Mouse (Mus musculus): ENCODE results near the gene Tle3. TPM values are rescaled to one million over a fixed set of nuclear protein-coding genes. Genes with fewer than 3 reads are reported as not detected.

Gene Tle3
- 100 to 1,000 TPM; 105 to 116 TPM for total RNA-seq (2021)
- long read RNA-seq, experiment 1, partial matches to known transcripts = 13 of 18 reads
- long read RNA-seq, experiment 1, other reads (novel, unspliced or antisense) = 5 of 18 reads
- long read RNA-seq, experiment 2, partial matches to known transcripts = 22 of 39 reads
- long read RNA-seq, experiment 2, other reads (novel, unspliced or antisense) = 17 of 39 reads

- DNase-seq (ENCODE audit: low spot score in 2 of 2) = peak; percentile 95 to 97
Observed at GRCm38 (mm10) chr9:61371755-61372509, at the start of gene Tle3. Gene Tle3 (plus strand): TSS chr9:61372366.

GRCm38 (mm10) chr9:61323221-61323620 lies 48.9 kb upstream of the Tle3 start:
- no peak for DNase-seq (ENCODE audit: low spot score in 2 of 2)

GRCm38 (mm10) chr9:61323879-61324278 lies 48.3 kb upstream of the Tle3 start:
- DNase-seq (ENCODE audit: low spot score in 2 of 2) = no peak

- DNase-seq (ENCODE audit: low spot score in 2 of 2) = no peak
Observed at GRCm38 (mm10) chr9:61324354-61324753, 47.8 kb upstream of the Tle3 start.

GRCm38 (mm10) chr9:61325012-61325411 lies 47.2 kb upstream of the Tle3 start:
- no peak for DNase-seq (ENCODE audit: low spot score in 2 of 2)

GRCm38 (mm10) chr9:61325931-61326351 lies 46.2 kb upstream of the Tle3 start:
- DNase-seq (ENCODE audit: low spot score in 2 of 2) = peak in 1 of 2 experiments; percentile 42

- no peak for DNase-seq (ENCODE audit: low spot score in 2 of 2)
Observed at GRCm38 (mm10) chr9:61326922-61327321, 45.2 kb upstream of the Tle3 start.

GRCm38 (mm10) chr9:61328173-61328572 lies 44.0 kb upstream of the Tle3 start:
- no peak for DNase-seq (ENCODE audit: low spot score in 2 of 2)

- no peak for DNase-seq (ENCODE audit: low spot score in 2 of 2)
Observed at GRCm38 (mm10) chr9:61330747-61331146, 41.4 kb upstream of the Tle3 start.

GRCm38 (mm10) chr9:61332226-61332936 lies 39.8 kb upstream of the Tle3 start:
- DNase-seq (ENCODE audit: low spot score in 2 of 2) = no peak

GRCm38 (mm10) chr9:61336179-61336578 lies 36.0 kb upstream of the Tle3 start:
- DNase-seq (ENCODE audit: low spot score in 2 of 2) = no peak

- no peak for DNase-seq (ENCODE audit: low spot score in 2 of 2)
Observed at GRCm38 (mm10) chr9:61336591-61337587, 35.3 kb upstream of the Tle3 start.

GRCm38 (mm10) chr9:61337665-61338064 lies 34.5 kb upstream of the Tle3 start:
- no peak for DNase-seq (ENCODE audit: low spot score in 2 of 2)

GRCm38 (mm10) chr9:61339311-61339710 lies 32.9 kb upstream of the Tle3 start:
- no peak for DNase-seq (ENCODE audit: low spot score in 2 of 2)

GRCm38 (mm10) chr9:61340333-61340732 lies 31.8 kb upstream of the Tle3 start:
- no peak for DNase-seq (ENCODE audit: low spot score in 2 of 2)

- DNase-seq (ENCODE audit: low spot score in 2 of 2) = no peak
Observed at GRCm38 (mm10) chr9:61342297-61342696, 29.9 kb upstream of the Tle3 start.

- DNase-seq (ENCODE audit: low spot score in 2 of 2) = no peak
Observed at GRCm38 (mm10) chr9:61344684-61345083, 27.5 kb upstream of the Tle3 start.

GRCm38 (mm10) chr9:61347011-61347410 lies 25.2 kb upstream of the Tle3 start:
- no peak for DNase-seq (ENCODE audit: low spot score in 2 of 2)

GRCm38 (mm10) chr9:61348036-61348435 lies 24.1 kb upstream of the Tle3 start:
- DNase-seq (ENCODE audit: low spot score in 2 of 2) = no peak

GRCm38 (mm10) chr9:61348616-61349015 lies 23.6 kb upstream of the Tle3 start:
- no peak for DNase-seq (ENCODE audit: low spot score in 2 of 2)

GRCm38 (mm10) chr9:61349697-61350096 lies 22.5 kb upstream of the Tle3 start:
- DNase-seq (ENCODE audit: low spot score in 2 of 2) = no peak

Data from adrenal gland, postnatal 4 days (tissue).